Comparison of ENCODE assay signal across 30 mouse cellular contexts in the genomic region with DNA sequence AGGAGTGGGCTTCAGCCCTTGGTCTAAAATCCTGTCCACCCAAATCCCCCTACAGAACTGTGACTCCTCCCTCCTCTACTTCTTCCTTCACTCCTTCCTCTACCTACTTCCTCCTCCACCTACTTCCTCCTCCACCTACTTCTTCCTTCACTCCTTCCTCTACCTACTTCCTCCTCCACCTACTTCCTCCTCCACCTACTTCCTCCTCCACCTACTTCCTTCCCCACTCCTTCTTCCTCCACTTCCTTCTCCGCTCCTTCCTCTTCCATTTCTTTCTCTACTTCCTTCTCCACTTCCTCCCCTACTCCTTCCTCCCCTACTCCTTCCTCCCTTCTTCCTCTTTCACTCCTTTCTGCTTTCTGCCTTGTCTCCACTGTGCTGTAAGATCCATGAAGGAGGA.
DNase-seq lines count a peak whose midpoint lies in the region; ATAC-seq and TF ChIP-seq lines count a peak whose summit lies in the region.
"Had no signal": no experiment of that assay in that cellular context is flagged by ENCODE, and none has a peak within 500 bp of the region (broad histone marks: within the 10 kb centered on the region; RNA-seq: fewer than 3 reads in every experiment).

No protein-coding gene starts in this region.

- no peak for ATAC-seq in midbrain, postnatal 0 days (ENCODE audit: low FRiP score)
- ATAC-seq in megakaryocyte, adult 5-6 weeks (ENCODE audit: poor library complexity, severe bottlenecking), result peak; percentile 64
- ATAC-seq: forebrain, embryonic 16.5 days; hindbrain, postnatal 0 days; intestine, embryonic 15.5 days; Patski had no signal

- no peaks in the 10 kb centered on the region for H3K36me3 ChIP-seq in midbrain, embryonic 10.5 days
- no peaks in the 10 kb centered on the region for H3K36me3 ChIP-seq in midbrain, postnatal 0 days (ENCODE audit: insufficient read depth, low read length)
- H3K36me3 ChIP-seq in embryonic facial prominence, embryonic 10.5 days (replicated peaks), result no peaks in the 10 kb centered on the region
- H3K36me3 ChIP-seq: embryonic facial prominence, embryonic 13.5 days; heart, embryonic 15.5 days; intestine, embryonic 15.5 days; limb, embryonic 13.5 days; midbrain, embryonic 12.5 days had no signal

- H3K4me2 ChIP-seq in midbrain, postnatal 0 days (ENCODE audit: low read depth, low read length, poor library complexity, severe bottlenecking), result no peak overlapping the region
- H3K4me2 ChIP-seq: embryonic facial prominence, embryonic 13.5 days; heart, embryonic 15.5 days; intestine, embryonic 15.5 days; limb, embryonic 13.5 days; liver, embryonic 11.5 days; midbrain, embryonic 12.5 days had no signal

- peaks cover 13% of the 10 kb centered on the region for H3K27me3 ChIP-seq in midbrain, embryonic 10.5 days (ENCODE audit: low read depth, poor library complexity, severe bottlenecking)
- H3K27me3 ChIP-seq in midbrain, postnatal 0 days (ENCODE audit: insufficient read depth, low read length), result no peaks in the 10 kb centered on the region
- peaks cover 9% of the 10 kb centered on the region; the same call in 1 of the 2 replicates for H3K27me3 ChIP-seq in embryonic facial prominence, embryonic 10.5 days (replicated peaks; ENCODE audit: low read depth, poor library complexity, severe bottlenecking)
- H3K27me3 ChIP-seq: embryonic facial prominence, embryonic 13.5 days; heart, embryonic 15.5 days; intestine, embryonic 15.5 days; limb, embryonic 13.5 days; Patski had no signal

- peaks cover 29% of the 10 kb centered on the region for H3K4me1 ChIP-seq in midbrain, embryonic 10.5 days
- no peaks in the 10 kb centered on the region for H3K4me1 ChIP-seq in midbrain, postnatal 0 days (ENCODE audit: insufficient read depth, low read length)
- peaks cover 61% of the 10 kb centered on the region for H3K4me1 ChIP-seq in embryonic facial prominence, embryonic 10.5 days
- H3K4me1 ChIP-seq: midbrain, embryonic 12.5 days had no signal

- H3K9ac ChIP-seq in midbrain, postnatal 0 days (replicated peaks; ENCODE audit: low read length, poor library complexity, severe bottlenecking), result no peak overlapping the region
- H3K9ac ChIP-seq: embryonic facial prominence, embryonic 13.5 days; heart, embryonic 15.5 days; intestine, embryonic 15.5 days; limb, embryonic 13.5 days; midbrain, embryonic 12.5 days had no signal

- no peak for DNase-seq in midbrain, embryonic 10.5 days (ENCODE audit: low spot score)
- no peak for DNase-seq in midbrain, postnatal 0 days (ENCODE audit: low spot score)
- no peak for DNase-seq in embryonic facial prominence, embryonic 10.5 days (ENCODE audit: low spot score)
- no peak for DNase-seq in layer of hippocampus, adult 11-12 months (ENCODE audit: low spot score)
- no peak for DNase-seq in c-Kit-positive CD71-positive TER-119-positive erythroid progenitor cells, embryonic 14.5 days (ENCODE audit: low spot score)
- no peak for DNase-seq in cerebellum, postnatal 36 days
- DNase-seq: adrenal gland, postnatal 10 days; cerebellum, adult 2 months; cerebellum, postnatal 14 days; embryo, embryonic 11 days; kidney, adult 8-10 months; layer of hippocampus, adult 9-11 months; lung, adult 18-20 months; lung, postnatal 10 days; retina, postnatal 1 day; right cerebral cortex, postnatal 14 days; spleen, adult 18-20 months; thymus, adult 2 months; thymus, postnatal 36 days had no signal

- H3K27ac ChIP-seq in midbrain, embryonic 10.5 days (replicated peaks), result peak overlapping the region; percentile 38; the same call in 1 of the 2 replicates
- H3K27ac ChIP-seq in midbrain, postnatal 0 days (ENCODE audit: low read depth, low read length), result no peak overlapping the region
- peak overlapping the region; percentile 57; the same call in 1 of the 2 replicates for H3K27ac ChIP-seq in embryonic facial prominence, embryonic 10.5 days (replicated peaks)
- H3K27ac ChIP-seq: embryonic facial prominence, embryonic 13.5 days; hindbrain, postnatal 0 days; kidney, postnatal 0 days; limb, embryonic 13.5 days; midbrain, embryonic 12.5 days had no signal

- WGBS in midbrain, embryonic 10.5 days, result 91% methylated on average over 1 of the region's 1 CpGs
- 100% methylated on average over 1 of the region's 1 CpGs for WGBS in midbrain, postnatal 0 days
- 96% methylated on average over 1 of the region's 1 CpGs for WGBS in embryonic facial prominence, embryonic 10.5 days

- no peak overlapping the region for H3K4me3 ChIP-seq in midbrain, embryonic 10.5 days
- no peak overlapping the region for H3K4me3 ChIP-seq in midbrain, postnatal 0 days (ENCODE audit: low read depth, low read length)
- H3K4me3 ChIP-seq in embryonic facial prominence, embryonic 10.5 days, result no peak overlapping the region
- H3K4me3 ChIP-seq: embryonic facial prominence, embryonic 13.5 days; heart, embryonic 15.5 days; intestine, embryonic 15.5 days; limb, embryonic 13.5 days; midbrain, embryonic 12.5 days had no signal

- H3K9me3 ChIP-seq in midbrain, embryonic 10.5 days (replicated peaks), result no peaks in the 10 kb centered on the region; the same call in 1 of the 2 replicates
- no peaks in the 10 kb centered on the region for H3K9me3 ChIP-seq in midbrain, postnatal 0 days (ENCODE audit: low read length)
- H3K9me3 ChIP-seq in embryonic facial prominence, embryonic 10.5 days, result no peaks in the 10 kb centered on the region
- H3K9me3 ChIP-seq: embryonic facial prominence, embryonic 13.5 days; heart, embryonic 15.5 days; intestine, embryonic 15.5 days; midbrain, embryonic 12.5 days had no signal

- TF ChIP-seq CTCF in midbrain, postnatal 0 days (IDR thresholded peaks at IDR 0.05), result no peak
